ENCODE assay signal across 8 mouse cellular contexts in genomic region chr4:126161986-126162385, GRCm38 (mm10). TPM values are rescaled to one million over a fixed set of nuclear protein-coding genes. Genes with fewer than 3 reads are reported as not detected.
DNase-seq lines count a peak whose midpoint lies in the region; ATAC-seq and TF ChIP-seq lines count a peak whose summit lies in the region.

No protein-coding gene starts in this region.

- no peak overlapping the region; the same call in 1 of the 2 replicates for H3K9ac ChIP-seq in hindbrain, embryonic 12.5 days

- H3K4me1 ChIP-seq in kidney, adult 2 months (ENCODE audit: control insufficient read depth, insufficient read depth, low read length) = peaks cover 11% of the 10 kb centered on the region
- peaks cover 23% of the 10 kb centered on the region for H3K4me1 ChIP-seq in embryonic facial prominence, embryonic 10.5 days
- peaks cover 13% of the 10 kb centered on the region for H3K4me1 ChIP-seq in hindbrain, embryonic 12.5 days
- H3K4me1 ChIP-seq in midbrain, embryonic 10.5 days = peaks cover 21% of the 10 kb centered on the region

- H3K27ac ChIP-seq in kidney, adult 2 months (ENCODE audit: insufficient read depth, low read depth, low read length) = peak overlapping the region; percentile 13; the same call in 1 of the 2 replicates
- peak overlapping the region; percentile 83 for H3K27ac ChIP-seq in embryonic facial prominence, embryonic 10.5 days (replicated peaks)
- no peak overlapping the region for H3K27ac ChIP-seq in hindbrain, embryonic 12.5 days
- no peak overlapping the region; the same call in 1 of the 2 replicates for H3K27ac ChIP-seq in midbrain, embryonic 10.5 days (replicated peaks)

- 65% methylated on average over 9 of the region's 9 CpGs for WGBS in kidney, adult 2 months
- WGBS in embryonic facial prominence, embryonic 10.5 days = 41% methylated on average over 9 of the region's 9 CpGs
- WGBS in hindbrain, embryonic 12.5 days = 63% methylated on average over 9 of the region's 9 CpGs
- WGBS in midbrain, embryonic 10.5 days = 65% methylated on average over 9 of the region's 9 CpGs

- peak overlapping the region; percentile 98 for H3K4me2 ChIP-seq in hindbrain, embryonic 12.5 days (replicated peaks)

- H3K4me3 ChIP-seq in kidney, adult 2 months (ENCODE audit: insufficient read depth, low read depth, low read length) = peak overlapping the region; percentile 47; the same call in 1 of the 2 replicates
- H3K4me3 ChIP-seq in embryonic facial prominence, embryonic 10.5 days = peak overlapping the region; percentile 71
- peak overlapping the region; percentile 48; the same call in 1 of the 2 replicates for H3K4me3 ChIP-seq in hindbrain, embryonic 12.5 days
- peak overlapping the region; percentile 75 for H3K4me3 ChIP-seq in midbrain, embryonic 10.5 days

- H3K9me3 ChIP-seq in embryonic facial prominence, embryonic 10.5 days = no peaks in the 10 kb centered on the region; the same call in 1 of the 2 replicates
- H3K9me3 ChIP-seq in hindbrain, embryonic 12.5 days (replicated peaks) = no peaks in the 10 kb centered on the region
- H3K9me3 ChIP-seq in midbrain, embryonic 10.5 days (replicated peaks) = no peaks in the 10 kb centered on the region

- no peak for TF ChIP-seq POLR2A in kidney, adult 2 months (IDR thresholded peaks at IDR 0.05; ENCODE audit: low read depth, low read length)

- no peak for DNase-seq in kidney, adult 2 months
- DNase-seq in kidney, postnatal 36 days = no peak
- no peak for DNase-seq in embryonic facial prominence, embryonic 10.5 days (ENCODE audit: low spot score)
- DNase-seq in midbrain, embryonic 10.5 days (ENCODE audit: low spot score) = no peak
- DNase-seq in left cerebral cortex, postnatal 14 days (ENCODE audit: low spot score in 2 of 2) = no peak
- no peak for DNase-seq in left cerebral cortex, adult 11 months (ENCODE audit: low spot score)

- peak; percentile 18; the same call in 1 of the 2 replicates for ATAC-seq in hindbrain, embryonic 12.5 days (ENCODE audit: low FRiP score)
- no peak for ATAC-seq in megakaryocyte progenitor cell, adult 5-6 weeks (replicated peaks; ENCODE audit: poor library complexity)

- intact Hi-C loops in left cerebral cortex, postnatal 14 days (cut with DNase I) = no loop called here

- no peaks in the 10 kb centered on the region for H3K27me3 ChIP-seq in kidney, adult 2 months (replicated peaks; ENCODE audit: control insufficient read depth, insufficient read depth, low read length)
- H3K27me3 ChIP-seq in embryonic facial prominence, embryonic 10.5 days (replicated peaks; ENCODE audit: low read depth, poor library complexity, severe bottlenecking) = no peaks in the 10 kb centered on the region
- H3K27me3 ChIP-seq in hindbrain, embryonic 12.5 days = no peaks in the 10 kb centered on the region
- no peaks in the 10 kb centered on the region for H3K27me3 ChIP-seq in midbrain, embryonic 10.5 days (ENCODE audit: low read depth, poor library complexity, severe bottlenecking)

- peaks cover 4% of the 10 kb centered on the region; the same call in 1 of the 2 replicates for H3K36me3 ChIP-seq in kidney, adult 2 months (ENCODE audit: control insufficient read depth, insufficient read depth, low read length)
- H3K36me3 ChIP-seq in embryonic facial prominence, embryonic 10.5 days (replicated peaks) = peaks cover 30% of the 10 kb centered on the region
- H3K36me3 ChIP-seq in hindbrain, embryonic 12.5 days = peaks cover 17% of the 10 kb centered on the region
- peaks cover 28% of the 10 kb centered on the region for H3K36me3 ChIP-seq in midbrain, embryonic 10.5 days

- no peak for TF ChIP-seq CTCF in kidney, adult 2 months (conservative IDR thresholded peaks at IDR 0.05; ENCODE audit: insufficient read depth, insufficient read length, low read depth, low read length)

RNA-seq across cellular contexts. Expression of gene Sh3d21, which starts 1.3 kb away (rescaled TPM):
- 5.0 and 5.5 TPM in 2 replicates for polyA plus RNA-seq in kidney, adult 2 months (2012; rRNA removed)
- polyA plus RNA-seq in embryonic facial prominence, embryonic 10.5 days (2016; fragmentation: Nextera tagmentation; extraction: Ambion mirVana) = 2.0 and 3.1 TPM in 2 replicates
- polyA plus RNA-seq in hindbrain, embryonic 12.5 days (2016; fragmentation: Nextera tagmentation; extraction: Ambion mirVana) = 3.7 and 5.3 TPM in 2 replicates
- 0.79 and 1.3 TPM in 2 replicates for polyA plus RNA-seq in midbrain, embryonic 10.5 days (2016; fragmentation: Nextera tagmentation; extraction: Ambion mirVana)
- 0.07 and 0.91 TPM in 2 replicates for total RNA-seq in megakaryocyte progenitor cell, adult 5-6 weeks (2015)
- total RNA-seq in megakaryocyte progenitor cell, adult 5-6 weeks (2017) = 0.14 TPM in 1 of 2 replicates, not detected in the other
- total RNA-seq in left cerebral cortex, postnatal 14 days (2021) = 1 to 10 TPM in 1 of 2 experiments, under 1 TPM in 1; 0.79 to 1.0 TPM

RNA-seq across cellular contexts. Expression of gene Eva1b, which starts 14.4 kb away (rescaled TPM):
- polyA plus RNA-seq in kidney, adult 2 months (2012; rRNA removed) = 68.8 and 101 TPM in 2 replicates
- polyA plus RNA-seq in embryonic facial prominence, embryonic 10.5 days (2016; fragmentation: Nextera tagmentation; extraction: Ambion mirVana) = 37.1 and 38.9 TPM in 2 replicates
- 35.4 and 40.0 TPM in 2 replicates for polyA plus RNA-seq in hindbrain, embryonic 12.5 days (2016; fragmentation: Nextera tagmentation; extraction: Ambion mirVana)
- 22.1 and 25.0 TPM in 2 replicates for polyA plus RNA-seq in midbrain, embryonic 10.5 days (2016; fragmentation: Nextera tagmentation; extraction: Ambion mirVana)
- 0.12 and 0.94 TPM in 2 replicates for total RNA-seq in megakaryocyte progenitor cell, adult 5-6 weeks (2015)
- 1.7 TPM in 1 of 2 replicates, not detected in the other for total RNA-seq in megakaryocyte progenitor cell, adult 5-6 weeks (2017)
- 1 to 10 TPM; 6.5 to 7.0 TPM for total RNA-seq in left cerebral cortex, postnatal 14 days (2021)

RNA-seq across cellular contexts. Expression of gene Thrap3, which starts 40.6 kb away (rescaled TPM):
- 40.4 and 51.0 TPM in 2 replicates for polyA plus RNA-seq in kidney, adult 2 months (2012; rRNA removed)
- 262 and 263 TPM in 2 replicates for polyA plus RNA-seq in embryonic facial prominence, embryonic 10.5 days (2016; fragmentation: Nextera tagmentation; extraction: Ambion mirVana)
- 250 and 255 TPM in 2 replicates for polyA plus RNA-seq in hindbrain, embryonic 12.5 days (2016; fragmentation: Nextera tagmentation; extraction: Ambion mirVana)
- 244 and 256 TPM in 2 replicates for polyA plus RNA-seq in midbrain, embryonic 10.5 days (2016; fragmentation: Nextera tagmentation; extraction: Ambion mirVana)
- total RNA-seq in megakaryocyte progenitor cell, adult 5-6 weeks (2015) = 172 and 184 TPM in 2 replicates
- total RNA-seq in megakaryocyte progenitor cell, adult 5-6 weeks (2017) = 286 and 377 TPM in 2 replicates
- 100 to 1,000 TPM; 129 to 147 TPM for total RNA-seq in left cerebral cortex, postnatal 14 days (2021)

RNA-seq across cellular contexts. Expression of gene Stk40, which starts 58.2 kb away (rescaled TPM):
- polyA plus RNA-seq in kidney, adult 2 months (2012; rRNA removed) = 38.3 and 38.9 TPM in 2 replicates
- polyA plus RNA-seq in embryonic facial prominence, embryonic 10.5 days (2016; fragmentation: Nextera tagmentation; extraction: Ambion mirVana) = 43.8 and 44.5 TPM in 2 replicates
- 49.4 and 51.0 TPM in 2 replicates for polyA plus RNA-seq in hindbrain, embryonic 12.5 days (2016; fragmentation: Nextera tagmentation; extraction: Ambion mirVana)
- polyA plus RNA-seq in midbrain, embryonic 10.5 days (2016; fragmentation: Nextera tagmentation; extraction: Ambion mirVana) = 45.0 and 48.9 TPM in 2 replicates
- total RNA-seq in megakaryocyte progenitor cell, adult 5-6 weeks (2015) = 6.5 and 7.3 TPM in 2 replicates
- total RNA-seq in megakaryocyte progenitor cell, adult 5-6 weeks (2017) = 5.9 and 6.0 TPM in 2 replicates
- total RNA-seq in left cerebral cortex, postnatal 14 days (2021) = 10 to 100 TPM; 26.5 to 28.8 TPM

Comparison
In these comparisons a context has a peak if more than half of its experiments do, and no peak if none do; other contexts are left out.
1. H3K27ac ChIP-seq: peak in kidney, adult 2 months (single experiment) and embryonic facial prominence, embryonic 10.5 days (single experiment); none in hindbrain, embryonic 12.5 days (single experiment) and midbrain, embryonic 10.5 days (single experiment).
2. Peak in every context shown above with its lines, with median percentiles within 50 percentile points of each other: H3K4me3 ChIP-seq.